Mouse (Mus musculus): ENCODE results near the gene Stx8. TPM values are rescaled to one million over a fixed set of nuclear protein-coding genes. Genes with fewer than 3 reads are reported as not detected.

The Stx8 gene
- polyA plus RNA-seq, 1 experiment from 2014 or later, result 58.7 TPM

GRCm38 (mm10) chr11:68023811-68024369 lies 57.9 kb downstream of the Stx8 start:
- Histone ChIP-seq H3K36me3 (ENCODE audit: control insufficient read depth, insufficient read depth) (no peaks in the 10 kb centered on the region), H3K4me3 (ENCODE audit: low read length) (no peak overlapping the region), H3K27me3 (ENCODE audit: control insufficient read depth, insufficient read depth, low read length) (no peaks in the 10 kb centered on the region), H3K4me1 (ENCODE audit: control insufficient read depth, insufficient read depth, low read length) (peaks cover 10% of the 10 kb centered on the region), H3K9me3 (replicated peaks; ENCODE audit: control insufficient read depth, low read length) (no peaks in the 10 kb centered on the region), H3K27ac (ENCODE audit: low read length) (no peak overlapping the region), H3K9ac (ENCODE audit: low read length) (no peak overlapping the region), H3K4me2 (ENCODE audit: low read depth, low read length) (no peak overlapping the region)
- 51% methylated on average over 8 of the region's 8 CpGs for WGBS
- no peak for ATAC-seq (replicated peaks; ENCODE audit: extremely low read depth, insufficient read depth, low FRiP score)

GRCm38 (mm10) chr11:68026590-68026989 lies 60.6 kb downstream of the Stx8 start:
- Histone ChIP-seq H3K4me3 (ENCODE audit: low read length) (no peak overlapping the region), H3K27me3 (ENCODE audit: control insufficient read depth, insufficient read depth, low read length) (no peaks in the 10 kb centered on the region), H3K9ac (ENCODE audit: low read length) (no peak overlapping the region), H3K36me3 (ENCODE audit: control insufficient read depth, insufficient read depth) (no peaks in the 10 kb centered on the region), H3K4me1 (ENCODE audit: control insufficient read depth, insufficient read depth, low read length) (peaks cover 10% of the 10 kb centered on the region), H3K27ac (ENCODE audit: low read length) (no peak overlapping the region), H3K9me3 (replicated peaks; ENCODE audit: control insufficient read depth, low read length) (no peaks in the 10 kb centered on the region), H3K4me2 (ENCODE audit: low read depth, low read length) (no peak overlapping the region)
- no peak for ATAC-seq (replicated peaks; ENCODE audit: extremely low read depth, insufficient read depth, low FRiP score)
- WGBS, result 88% methylated on average over 5 of the region's 5 CpGs

- peaks cover under 1% of the 10 kb centered on the region; the same call in 1 of the 2 replicates for H3K4me1 ChIP-seq (ENCODE audit: control insufficient read depth, insufficient read depth, low read length)
- no peaks in the 10 kb centered on the region for H3K36me3 ChIP-seq (ENCODE audit: control insufficient read depth, insufficient read depth)
- H3K27me3 ChIP-seq (ENCODE audit: control insufficient read depth, insufficient read depth, low read length), result no peaks in the 10 kb centered on the region
- 55% methylated on average over 4 of the region's 4 CpGs for WGBS
- no peak overlapping the region for H3K9ac ChIP-seq (ENCODE audit: low read length)
- no peak overlapping the region for H3K27ac ChIP-seq (ENCODE audit: low read length)
- H3K4me3 ChIP-seq (ENCODE audit: low read length), result no peak overlapping the region
- no peak overlapping the region for H3K4me2 ChIP-seq (ENCODE audit: low read depth, low read length)
- ATAC-seq (replicated peaks; ENCODE audit: extremely low read depth, insufficient read depth, low FRiP score), result no peak
- H3K9me3 ChIP-seq (replicated peaks; ENCODE audit: control insufficient read depth, low read length), result no peaks in the 10 kb centered on the region
Measured at GRCm38 (mm10) chr11:68029079-68029478, 63.1 kb downstream of the Stx8 start.

- 51% methylated on average over 3 of the region's 3 CpGs for WGBS
- no peak for ATAC-seq (replicated peaks; ENCODE audit: extremely low read depth, insufficient read depth, low FRiP score)
Measured at GRCm38 (mm10) chr11:68029871-68030270, 63.9 kb downstream of the Stx8 start.

GRCm38 (mm10) chr11:68030771-68031170 lies 64.8 kb downstream of the Stx8 start:
- Histone ChIP-seq H3K4me1 (ENCODE audit: control insufficient read depth, insufficient read depth, low read length) (no peaks in the 10 kb centered on the region; the same call in 1 of the 2 replicates), H3K36me3 (ENCODE audit: control insufficient read depth, insufficient read depth) (no peaks in the 10 kb centered on the region), H3K4me2 (ENCODE audit: low read depth, low read length) (no peak overlapping the region), H3K9ac (ENCODE audit: low read length) (no peak overlapping the region), H3K4me3 (ENCODE audit: low read length) (no peak overlapping the region), H3K27me3 (ENCODE audit: control insufficient read depth, insufficient read depth, low read length) (no peaks in the 10 kb centered on the region), H3K9me3 (replicated peaks; ENCODE audit: control insufficient read depth, low read length) (no peaks in the 10 kb centered on the region), H3K27ac (ENCODE audit: low read length) (no peak overlapping the region)
- peak; percentile 60 for ATAC-seq (replicated peaks; ENCODE audit: extremely low read depth, insufficient read depth, low FRiP score)
- 87% methylated on average over 1 of the region's 1 CpGs for WGBS

More at GRCm38 (mm10) chr11:68029871-68030270, 63.9 kb downstream of the Stx8 start:
- Histone ChIP-seq H3K36me3 (ENCODE audit: control insufficient read depth, insufficient read depth) (no peaks in the 10 kb centered on the region), H3K4me1 (ENCODE audit: control insufficient read depth, insufficient read depth, low read length) (no peaks in the 10 kb centered on the region; the same call in 1 of the 2 replicates), H3K4me3 (ENCODE audit: low read length) (no peak overlapping the region), H3K27me3 (ENCODE audit: control insufficient read depth, insufficient read depth, low read length) (no peaks in the 10 kb centered on the region), H3K9ac (ENCODE audit: low read length) (no peak overlapping the region), H3K27ac (ENCODE audit: low read length) (no peak overlapping the region), H3K9me3 (replicated peaks; ENCODE audit: control insufficient read depth, low read length) (no peaks in the 10 kb centered on the region), H3K4me2 (ENCODE audit: low read depth, low read length) (no peak overlapping the region)

GRCm38 (mm10) chr11:68032448-68032847 lies 66.5 kb downstream of the Stx8 start:
- H3K9ac ChIP-seq (ENCODE audit: low read length), result no peak overlapping the region
- H3K36me3 ChIP-seq (ENCODE audit: control insufficient read depth, insufficient read depth), result no peaks in the 10 kb centered on the region
- WGBS, result 72% methylated on average over 2 of the region's 2 CpGs
- no peak overlapping the region for H3K27ac ChIP-seq (ENCODE audit: low read length)
- no peak for ATAC-seq (replicated peaks; ENCODE audit: extremely low read depth, insufficient read depth, low FRiP score)
- H3K27me3 ChIP-seq (ENCODE audit: control insufficient read depth, insufficient read depth, low read length), result no peaks in the 10 kb centered on the region
- H3K4me1 ChIP-seq (ENCODE audit: control insufficient read depth, insufficient read depth, low read length), result no peaks in the 10 kb centered on the region; the same call in 1 of the 2 replicates
- H3K4me3 ChIP-seq (ENCODE audit: low read length), result no peak overlapping the region
- H3K4me2 ChIP-seq (ENCODE audit: low read depth, low read length), result no peak overlapping the region
- H3K9me3 ChIP-seq (replicated peaks; ENCODE audit: control insufficient read depth, low read length), result no peaks in the 10 kb centered on the region

- Histone ChIP-seq H3K4me2 (ENCODE audit: low read depth, low read length) (no peak overlapping the region), H3K4me3 (ENCODE audit: low read length) (no peak overlapping the region), H3K4me1 (ENCODE audit: control insufficient read depth, insufficient read depth, low read length) (no peaks in the 10 kb centered on the region; the same call in 1 of the 2 replicates), H3K27me3 (ENCODE audit: control insufficient read depth, insufficient read depth, low read length) (no peaks in the 10 kb centered on the region), H3K27ac (ENCODE audit: low read length) (no peak overlapping the region), H3K9ac (ENCODE audit: low read length) (no peak overlapping the region), H3K36me3 (ENCODE audit: control insufficient read depth, insufficient read depth) (no peaks in the 10 kb centered on the region), H3K9me3 (replicated peaks; ENCODE audit: control insufficient read depth, low read length) (no peaks in the 10 kb centered on the region)
- WGBS, result 79% methylated on average over 11 of the region's 11 CpGs
- no peak for ATAC-seq (replicated peaks; ENCODE audit: extremely low read depth, insufficient read depth, low FRiP score)
Measured at GRCm38 (mm10) chr11:68033331-68033926, 67.4 kb downstream of the Stx8 start.

GRCm38 (mm10) chr11:68034422-68034821 lies 68.4 kb downstream of the Stx8 start:
- H3K4me1 ChIP-seq (ENCODE audit: control insufficient read depth, insufficient read depth, low read length), result no peaks in the 10 kb centered on the region; the same call in 1 of the 2 replicates
- no peaks in the 10 kb centered on the region for H3K27me3 ChIP-seq (ENCODE audit: control insufficient read depth, insufficient read depth, low read length)
- H3K4me3 ChIP-seq (ENCODE audit: low read length), result no peak overlapping the region
- H3K27ac ChIP-seq (ENCODE audit: low read length), result no peak overlapping the region
- WGBS, result 60% methylated on average over 5 of the region's 5 CpGs
- ATAC-seq (replicated peaks; ENCODE audit: extremely low read depth, insufficient read depth, low FRiP score), result no peak
- H3K4me2 ChIP-seq (ENCODE audit: low read depth, low read length), result no peak overlapping the region
- H3K36me3 ChIP-seq (ENCODE audit: control insufficient read depth, insufficient read depth), result no peaks in the 10 kb centered on the region
- no peaks in the 10 kb centered on the region for H3K9me3 ChIP-seq (replicated peaks; ENCODE audit: control insufficient read depth, low read length)
- no peak overlapping the region for H3K9ac ChIP-seq (ENCODE audit: low read length)

GRCm38 (mm10) chr11:68035303-68035891 lies 69.4 kb downstream of the Stx8 start:
- Histone ChIP-seq H3K36me3 (ENCODE audit: control insufficient read depth, insufficient read depth) (no peaks in the 10 kb centered on the region), H3K4me3 (ENCODE audit: low read length) (no peak overlapping the region), H3K9ac (ENCODE audit: low read length) (no peak overlapping the region), H3K27me3 (ENCODE audit: control insufficient read depth, insufficient read depth, low read length) (no peaks in the 10 kb centered on the region), H3K4me2 (ENCODE audit: low read depth, low read length) (no peak overlapping the region), H3K27ac (ENCODE audit: low read length) (no peak overlapping the region), H3K4me1 (ENCODE audit: control insufficient read depth, insufficient read depth, low read length) (no peaks in the 10 kb centered on the region; the same call in 1 of the 2 replicates), H3K9me3 (replicated peaks; ENCODE audit: control insufficient read depth, low read length) (no peaks in the 10 kb centered on the region)
- WGBS, result 86% methylated on average over 4 of the region's 4 CpGs
- ATAC-seq (replicated peaks; ENCODE audit: extremely low read depth, insufficient read depth, low FRiP score), result no peak

Data from heart, embryonic 16.5 days (tissue).